Mouse (Mus musculus) kidney, embryonic 14.5 days (tissue): ENCODE data around the gene Olfr509. TPM values are rescaled to one million over a fixed set of nuclear protein-coding genes. Genes with fewer than 3 reads are reported as not detected.
"Not testable (repeated sequence)": the region's sequence is repeated elsewhere in the genome, so short reads cannot be mapped to it uniquely, and the experiment has no call there.

Experiments used
- ATAC-seq: fragments of 200-750 bp; cut with Nextera tagmentation; 2 replicates; pipeline ENCODE4 v1.8.0; 2017; ENCODE audit warnings: moderate number of reproducible peaks, mild to moderate bottlenecking, moderate TSS enrichment, moderate library complexity; ENCODE audit not compliant: low FRiP score, low TSS enrichment
- H3K27ac ChIP-seq: fragments of 300-500 bp; sonication (generic); 2 replicates; pipeline ENCODE4 v1.5.1; 2014; ENCODE audit warnings: low read depth, mild to moderate bottlenecking, low read length, moderate library complexity, mixed read lengths
- H3K27me3 ChIP-seq: fragments of 300-500 bp; sonication (generic); 2 replicates; pipeline ENCODE4 v1.6.1; 2014; ENCODE audit warnings: mild to moderate bottlenecking, low read length; ENCODE audit not compliant: control insufficient read depth, insufficient read depth
- H3K36me3 ChIP-seq: fragments of 300-500 bp; sonication (generic); 2 replicates; pipeline ENCODE4 v1.6.1; 2014; ENCODE audit warnings: low read length, mixed read lengths; ENCODE audit not compliant: control insufficient read depth, insufficient read depth
- H3K4me1 ChIP-seq: fragments of 300-500 bp; sonication (generic); 2 replicates; pipeline ENCODE4 v1.6.1; 2014; ENCODE audit warnings: low read length, mixed read lengths; ENCODE audit not compliant: control insufficient read depth, insufficient read depth
- H3K4me2 ChIP-seq: fragments of 300-500 bp; sonication (generic); replicated peaks from 2 replicates; pipeline ENCODE4 v1.6.1; 2014; ENCODE audit warnings: low read depth, mild to moderate bottlenecking, low read length
- H3K4me3 ChIP-seq: fragments of 300-500 bp; sonication (generic); 2 replicates; pipeline ENCODE4 v1.5.1; 2014; ENCODE audit warnings: mild to moderate bottlenecking, low read length
- H3K9ac ChIP-seq: fragments of 300-500 bp; sonication (generic); 2 replicates; pipeline ENCODE4 v1.6.1; 2014; ENCODE audit warnings: low read depth, mild to moderate bottlenecking, low read length, moderate library complexity
- H3K9me3 ChIP-seq: fragments of 300-500 bp; sonication (generic); 2 replicates; pipeline ENCODE4 v1.6.1; 2016; ENCODE audit warnings: low read length; ENCODE audit not compliant: control insufficient read depth
- WGBS: fragments of 180-500 bp; shearing (Covaris S2); extraction: QIAGEN DNeasy Blood & Tissue Kit; methylation state at CpG from one replicate; pipeline ENCODE4 v1.1.7; 2014; 5-methylcytosine and 5-hydroxymethylcytosine counted together
- polyA plus RNA-seq: library from polyadenylated mRNA; unstranded; fragments of >200 nt; fragmentation: Nextera tagmentation; extraction: Ambion mirVana; gene quantifications from 2 replicates; pipeline ENCODE4 v1.2.1, GENCODE M21; 2014

The Olfr509 gene
- polyA plus RNA-seq, result not detected in 2 replicates

GRCm38 (mm10) chr7:108651806-108652205, at the start of gene Olfr509:
Gene Olfr509, minus strand, starts transcription at chr7:108651906.
- Histone ChIP-seq H3K4me2 (no peak within 1 kb of the TSS), H3K36me3 (no peaks in the 10 kb centered on the region), H3K27me3 (no peaks in the 10 kb centered on the region), H3K4me3 (no peak within 1 kb of the TSS), H3K9ac (no peak within 1 kb of the TSS), H3K4me1 (no peaks in the 10 kb centered on the region), H3K9me3 (no peaks in the 10 kb centered on the region), H3K27ac (no peak within 1 kb of the TSS)
- ATAC-seq, result no peak

GRCm38 (mm10) chr7:108678886-108679285, 27.2 kb upstream of the Olfr509 start:
- no peak overlapping the region for H3K9ac ChIP-seq
- H3K4me1 ChIP-seq, result no peaks in the 10 kb centered on the region
- H3K9me3 ChIP-seq, result no peaks in the 10 kb centered on the region
- no peaks in the 10 kb centered on the region for H3K27me3 ChIP-seq
- no peak overlapping the region for H3K4me2 ChIP-seq
- WGBS, result 81% methylated on average over 4 of the region's 4 CpGs
- no peak for ATAC-seq
- no peak overlapping the region for H3K27ac ChIP-seq
- no peak overlapping the region for H3K4me3 ChIP-seq
- no peaks in the 10 kb centered on the region for H3K36me3 ChIP-seq

- H3K27ac ChIP-seq, result no peak overlapping the region
- ATAC-seq, result no peak
- whole genome bisulfite sequencing, result 80% methylated on average over 1 of the region's 1 CpGs
- H3K4me3 ChIP-seq, result no peak overlapping the region
- no peak overlapping the region for H3K9ac ChIP-seq
- no peaks in the 10 kb centered on the region for H3K36me3 ChIP-seq
- H3K27me3 ChIP-seq, result no peaks in the 10 kb centered on the region
- H3K4me1 ChIP-seq, result no peaks in the 10 kb centered on the region
- no peaks in the 10 kb centered on the region for H3K9me3 ChIP-seq
- H3K4me2 ChIP-seq, result no peak overlapping the region
Measured at GRCm38 (mm10) chr7:108671058-108671457, 19.4 kb upstream of the Olfr509 start.

GRCm38 (mm10) chr7:108666118-108666517, 14.4 kb upstream of the Olfr509 start, which contains the start of gene Olfr510:
Gene Olfr510, plus strand, starts transcription at chr7:108666418.
- Histone ChIP-seq H3K27me3 (no peaks in the 10 kb centered on the region), H3K4me3 (no peak within 1 kb of the TSS), H3K36me3 (no peaks in the 10 kb centered on the region), H3K9ac (no peak within 1 kb of the TSS), H3K4me1 (no peaks in the 10 kb centered on the region), H3K27ac (no peak within 1 kb of the TSS), H3K4me2 (no peak within 1 kb of the TSS), H3K9me3 (no peaks in the 10 kb centered on the region)
- no peak for ATAC-seq
- 91% methylated on average over 1 of the region's 1 CpGs for WGBS

GRCm38 (mm10) chr7:108662419-108662818, 10.7 kb upstream of the Olfr509 start:
- Histone ChIP-seq H3K27ac (no peak overlapping the region), H3K9me3 (no peaks in the 10 kb centered on the region), H3K9ac (no peak overlapping the region), H3K27me3 (no peaks in the 10 kb centered on the region), H3K4me2 (no peak overlapping the region), H3K4me3 (no peak overlapping the region), H3K36me3 (no peaks in the 10 kb centered on the region), H3K4me1 (no peaks in the 10 kb centered on the region)
- 92% methylated on average over 3 of the region's 3 CpGs for WGBS
- ATAC-seq, result no peak

GRCm38 (mm10) chr7:108629694-108630093, 22.0 kb downstream of the Olfr509 start, which contains the start of gene Olfr508:
Gene Olfr508, plus strand, starts transcription at chr7:108629994.
- 86% methylated on average over 3 of the region's 3 CpGs for WGBS

GRCm38 (mm10) chr7:108621514-108621913, 30.2 kb downstream of the Olfr509 start, which contains the start of gene Olfr507:
Gene Olfr507, plus strand, starts transcription at chr7:108621814.
- Histone ChIP-seq H3K4me2 (no peak within 1 kb of the TSS), H3K27ac (no peak within 1 kb of the TSS), H3K9me3 (no peaks in the 10 kb centered on the region), H3K4me1 (no peaks in the 10 kb centered on the region), H3K27me3 (no peaks in the 10 kb centered on the region), H3K36me3 (no peaks in the 10 kb centered on the region), H3K9ac (no peak within 1 kb of the TSS), H3K4me3 (no peak within 1 kb of the TSS)
- ATAC-seq, result no peak
- 80% methylated on average over 2 of the region's 2 CpGs for WGBS

More at GRCm38 (mm10) chr7:108629694-108630093, 22.0 kb downstream of the Olfr509 start, which contains the start of gene Olfr508:
- Histone ChIP-seq H3K4me2 (no peak within 1 kb of the TSS), H3K9ac (no peak within 1 kb of the TSS), H3K36me3 (no peaks in the 10 kb centered on the region), H3K4me3 (no peak within 1 kb of the TSS), H3K27ac (no peak within 1 kb of the TSS), H3K27me3 (no peaks in the 10 kb centered on the region), H3K4me1 (no peaks in the 10 kb centered on the region), H3K9me3 (no peaks in the 10 kb centered on the region)
- no peak for ATAC-seq

- 61% methylated on average over 3 of the region's 3 CpGs for WGBS
- not testable (repeated sequence) for H3K9ac ChIP-seq, H3K4me2 ChIP-seq, H3K36me3 ChIP-seq, H3K4me3 ChIP-seq, H3K9me3 ChIP-seq, H3K27ac ChIP-seq, ATAC-seq, H3K4me1 ChIP-seq, H3K27me3 ChIP-seq
Measured at GRCm38 (mm10) chr7:108616781-108617180, 34.9 kb downstream of the Olfr509 start.

GRCm38 (mm10) chr7:108614110-108614509, 37.6 kb downstream of the Olfr509 start:
- Histone ChIP-seq H3K4me2 (no peak overlapping the region), H3K27me3 (no peaks in the 10 kb centered on the region), H3K4me1 (no peaks in the 10 kb centered on the region), H3K9me3 (no peaks in the 10 kb centered on the region), H3K27ac (no peak overlapping the region), H3K9ac (no peak overlapping the region), H3K4me3 (no peak overlapping the region), H3K36me3 (no peaks in the 10 kb centered on the region)
- WGBS, result 90% methylated on average over 2 of the region's 2 CpGs
- ATAC-seq, result no peak
